Mouse (Mus musculus): ENCODE measurements around the gene Hdgfl1. TPM values are rescaled to one million over a fixed set of nuclear protein-coding genes. Genes with fewer than 3 reads are reported as not detected.

Gene Hdgfl1
- total RNA-seq (2021): not detected
- long read RNA-seq, experiment 1: 0 reads
- long read RNA-seq, experiment 2: 0 reads

GRCm38 (mm10) chr13:26769955-26770354, at the start of gene Hdgfl1:
Hdgfl1 (minus strand) TSS chr13:26770165.
- no peak for DNase-seq (ENCODE audit: low spot score in 2 of 2)
- no peak within 1 kb of the TSS for H3K4me3 ChIP-seq
- TF ChIP-seq CTCF (conservative IDR thresholded peaks at IDR 0.05): no peak
- H3K27ac ChIP-seq: no peak within 1 kb of the TSS

- no peak for DNase-seq (ENCODE audit: low spot score in 2 of 2)
- Histone ChIP-seq H3K27ac (no peak overlapping the region), H3K4me3 (no peak overlapping the region)
- TF ChIP-seq CTCF (conservative IDR thresholded peaks at IDR 0.05): no peak
Measured at GRCm38 (mm10) chr13:26795460-26795859, 25.5 kb upstream of the Hdgfl1 start.

GRCm38 (mm10) chr13:26769424-26769823, 541 bp downstream of the Hdgfl1 start:
- H3K4me3 ChIP-seq: no peak overlapping the region
- no peak for DNase-seq (ENCODE audit: low spot score in 2 of 2)
- H3K27ac ChIP-seq: no peak overlapping the region
- TF ChIP-seq CTCF (conservative IDR thresholded peaks at IDR 0.05): no peak

GRCm38 (mm10) chr13:26761966-26762803, 7.8 kb downstream of the Hdgfl1 start:
- no peak for DNase-seq (ENCODE audit: low spot score in 2 of 2)
- Histone ChIP-seq H3K27ac (no peak overlapping the region), H3K4me3 (no peak overlapping the region)
- no peak for TF ChIP-seq CTCF (conservative IDR thresholded peaks at IDR 0.05)

- TF ChIP-seq CTCF (conservative IDR thresholded peaks at IDR 0.05): no peak
- Histone ChIP-seq H3K4me3 (no peak overlapping the region), H3K27ac (no peak overlapping the region)
- DNase-seq (ENCODE audit: low spot score in 2 of 2): no peak
Measured at GRCm38 (mm10) chr13:26752863-26753262, 17.1 kb downstream of the Hdgfl1 start.

- H3K27ac ChIP-seq: no peak overlapping the region
- TF ChIP-seq CTCF (conservative IDR thresholded peaks at IDR 0.05): no peak
- no peak for DNase-seq (ENCODE audit: low spot score in 2 of 2)
- no peak overlapping the region for H3K4me3 ChIP-seq
Measured at GRCm38 (mm10) chr13:26752414-26752813, 17.6 kb downstream of the Hdgfl1 start.

GRCm38 (mm10) chr13:26745760-26746457, 24.1 kb downstream of the Hdgfl1 start:
- DNase-seq (ENCODE audit: low spot score in 2 of 2): no peak
- H3K4me3 ChIP-seq: no peak overlapping the region
- no peak overlapping the region for H3K27ac ChIP-seq
- TF ChIP-seq CTCF (conservative IDR thresholded peaks at IDR 0.05): no peak

GRCm38 (mm10) chr13:26745059-26745759, 24.8 kb downstream of the Hdgfl1 start:
- TF ChIP-seq CTCF (conservative IDR thresholded peaks at IDR 0.05): no peak
- Histone ChIP-seq H3K4me3 (no peak overlapping the region), H3K27ac (no peak overlapping the region)
- DNase-seq (ENCODE audit: low spot score in 2 of 2): no peak

GRCm38 (mm10) chr13:26744068-26744467, 25.9 kb downstream of the Hdgfl1 start:
- no peak overlapping the region for H3K27ac ChIP-seq
- H3K4me3 ChIP-seq: no peak overlapping the region
- no peak for DNase-seq (ENCODE audit: low spot score in 2 of 2)
- TF ChIP-seq CTCF (conservative IDR thresholded peaks at IDR 0.05): no peak

- no peak overlapping the region for H3K4me3 ChIP-seq
Measured at GRCm38 (mm10) chr13:26734981-26735380, 35.0 kb downstream of the Hdgfl1 start.

GRCm38 (mm10) chr13:26724250-26724649, 45.7 kb downstream of the Hdgfl1 start:
- DNase-seq (ENCODE audit: low spot score in 2 of 2): no peak
- no peak overlapping the region for H3K4me3 ChIP-seq
- no peak for TF ChIP-seq CTCF (conservative IDR thresholded peaks at IDR 0.05)
- H3K27ac ChIP-seq: no peak overlapping the region

More at GRCm38 (mm10) chr13:26734981-26735380, 35.0 kb downstream of the Hdgfl1 start:
- TF ChIP-seq CTCF (conservative IDR thresholded peaks at IDR 0.05): no peak
- no peak for DNase-seq (ENCODE audit: low spot score in 2 of 2)
- H3K27ac ChIP-seq: no peak overlapping the region

GRCm38 (mm10) chr13:26721333-26721732, 48.6 kb downstream of the Hdgfl1 start:
- DNase-seq (ENCODE audit: low spot score in 2 of 2): no peak
- no peak overlapping the region for H3K27ac ChIP-seq
- no peak overlapping the region for H3K4me3 ChIP-seq
- no peak for TF ChIP-seq CTCF (conservative IDR thresholded peaks at IDR 0.05)

- no peak overlapping the region for H3K27ac ChIP-seq
- DNase-seq (ENCODE audit: low spot score in 2 of 2): no peak
- no peak overlapping the region for H3K4me3 ChIP-seq
- TF ChIP-seq CTCF (conservative IDR thresholded peaks at IDR 0.05): no peak
Measured at GRCm38 (mm10) chr13:26720917-26721316, 49.0 kb downstream of the Hdgfl1 start.
